Mouse (Mus musculus): Measurements from ENCODE around the gene Zfp213. TPM values are rescaled to one million over a fixed set of nuclear protein-coding genes. Genes with fewer than 3 reads are reported as not detected.

Zfp213 gene
- polyA plus RNA-seq, 1 experiment: 14.0 TPM

- no peak for DNase-seq
- TF ChIP-seq POLR2A (IDR thresholded peaks at IDR 0.05; ENCODE audit: borderline replicate concordance, extremely low read depth, low read depth, low read length) (no peak), CTCF (IDR thresholded peaks at IDR 0.05; ENCODE audit: insufficient read depth, low read length) (no peak)
- Histone ChIP-seq H3K4me3 (replicated peaks; ENCODE audit: extremely low read depth, low read depth, low read length) (no peak overlapping the region), H3K4me1 (ENCODE audit: control insufficient read depth, insufficient read depth, low read length) (peaks cover 8% of the 10 kb centered on the region)
- WGBS: 56% methylated on average over 11 of the region's 11 CpGs
Observed at GRCm38 (mm10) chr17:23547681-23548443, 16.2 kb downstream of the Zfp213 start.

GRCm38 (mm10) chr17:23546702-23547505 is 17.1 kb downstream of the Zfp213 start:
- peak; percentile 90 for DNase-seq
- Histone ChIP-seq H3K4me3 (replicated peaks; ENCODE audit: extremely low read depth, low read depth, low read length) (peak overlapping the region; percentile 99), H3K4me1 (ENCODE audit: control insufficient read depth, insufficient read depth, low read length) (peaks cover 8% of the 10 kb centered on the region)
- WGBS: under 1% methylated on average over 42 of the region's 42 CpGs
- TF ChIP-seq POLR2A (IDR thresholded peaks at IDR 0.05; ENCODE audit: borderline replicate concordance, extremely low read depth, low read depth, low read length) (0 out of 2 replicates have a peak, but pooled peaks have one; percentile 14), CTCF (IDR thresholded peaks at IDR 0.05; ENCODE audit: insufficient read depth, low read length) (no peak)

- TF ChIP-seq POLR2A (IDR thresholded peaks at IDR 0.05; ENCODE audit: borderline replicate concordance, extremely low read depth, low read depth, low read length) (no peak), CTCF (IDR thresholded peaks at IDR 0.05; ENCODE audit: insufficient read depth, low read length) (no peak)
- peak; percentile 80 for DNase-seq
- under 1% methylated on average over 20 of the region's 20 CpGs for WGBS
- H3K4me3 ChIP-seq (replicated peaks; ENCODE audit: extremely low read depth, low read depth, low read length): peak overlapping the region; percentile 99
- peaks cover 8% of the 10 kb centered on the region for H3K4me1 ChIP-seq (ENCODE audit: control insufficient read depth, insufficient read depth, low read length)
Observed at GRCm38 (mm10) chr17:23546333-23546701, 17.7 kb downstream of the Zfp213 start.

- Histone ChIP-seq H3K4me3 (replicated peaks; ENCODE audit: extremely low read depth, low read depth, low read length) (no peak overlapping the region), H3K4me1 (ENCODE audit: control insufficient read depth, insufficient read depth, low read length) (0 out of 2 replicates have a peak, but pooled peaks cover 4% of the 10 kb centered on the region)
- TF ChIP-seq CTCF (IDR thresholded peaks at IDR 0.05; ENCODE audit: insufficient read depth, low read length) (no peak), POLR2A (IDR thresholded peaks at IDR 0.05; ENCODE audit: borderline replicate concordance, extremely low read depth, low read depth, low read length) (no peak)
- DNase-seq: no peak
- 39% methylated on average over 6 of the region's 6 CpGs for WGBS
Observed at GRCm38 (mm10) chr17:23545841-23546240, 18.2 kb downstream of the Zfp213 start.

- peak; percentile 3 for DNase-seq
- Histone ChIP-seq H3K4me1 (ENCODE audit: control insufficient read depth, insufficient read depth, low read length) (0 out of 2 replicates have a peak, but pooled peaks cover 4% of the 10 kb centered on the region), H3K4me3 (replicated peaks; ENCODE audit: extremely low read depth, low read depth, low read length) (no peak overlapping the region)
- TF ChIP-seq POLR2A (IDR thresholded peaks at IDR 0.05; ENCODE audit: borderline replicate concordance, extremely low read depth, low read depth, low read length) (no peak), CTCF (IDR thresholded peaks at IDR 0.05; ENCODE audit: insufficient read depth, low read length) (no peak)
- WGBS: 90% methylated on average over 1 of the region's 1 CpGs
Observed at GRCm38 (mm10) chr17:23544766-23545165, 19.3 kb downstream of the Zfp213 start.

- no peak for DNase-seq
- TF ChIP-seq CTCF (IDR thresholded peaks at IDR 0.05; ENCODE audit: insufficient read depth, low read length) (no peak), POLR2A (IDR thresholded peaks at IDR 0.05; ENCODE audit: borderline replicate concordance, extremely low read depth, low read depth, low read length) (no peak)
- 66% methylated on average over 4 of the region's 4 CpGs for WGBS
- Histone ChIP-seq H3K4me3 (replicated peaks; ENCODE audit: extremely low read depth, low read depth, low read length) (no peak overlapping the region), H3K4me1 (ENCODE audit: control insufficient read depth, insufficient read depth, low read length) (0 out of 2 replicates have a peak, but pooled peaks cover 4% of the 10 kb centered on the region)
Observed at GRCm38 (mm10) chr17:23543983-23544382, 20.1 kb downstream of the Zfp213 start.

GRCm38 (mm10) chr17:23543325-23543724 is 20.7 kb downstream of the Zfp213 start:
- 0 out of 2 replicates have a peak, but pooled peaks cover 4% of the 10 kb centered on the region for H3K4me1 ChIP-seq (ENCODE audit: control insufficient read depth, insufficient read depth, low read length)
- TF ChIP-seq POLR2A (IDR thresholded peaks at IDR 0.05; ENCODE audit: borderline replicate concordance, extremely low read depth, low read depth, low read length): no peak
- TF ChIP-seq CTCF (IDR thresholded peaks at IDR 0.05; ENCODE audit: insufficient read depth, low read length): no peak
- DNase-seq: no peak
- no peak overlapping the region for H3K4me3 ChIP-seq (replicated peaks; ENCODE audit: extremely low read depth, low read depth, low read length)
- WGBS: 22% methylated on average over 5 of the region's 5 CpGs

GRCm38 (mm10) chr17:23542835-23543234 is 21.2 kb downstream of the Zfp213 start:
- WGBS: 36% methylated on average over 4 of the region's 4 CpGs
- TF ChIP-seq POLR2A (IDR thresholded peaks at IDR 0.05; ENCODE audit: borderline replicate concordance, extremely low read depth, low read depth, low read length): no peak
- H3K4me1 ChIP-seq (ENCODE audit: control insufficient read depth, insufficient read depth, low read length): peaks cover 6% of the 10 kb centered on the region
- no peak overlapping the region for H3K4me3 ChIP-seq (replicated peaks; ENCODE audit: extremely low read depth, low read depth, low read length)
- DNase-seq: no peak

- peak; percentile 7 for DNase-seq
- WGBS: 32% methylated on average over 12 of the region's 12 CpGs
- peaks cover 8% of the 10 kb centered on the region for H3K4me1 ChIP-seq (ENCODE audit: control insufficient read depth, insufficient read depth, low read length)
- no peak overlapping the region for H3K4me3 ChIP-seq (replicated peaks; ENCODE audit: extremely low read depth, low read depth, low read length)
- TF ChIP-seq CTCF (IDR thresholded peaks at IDR 0.05; ENCODE audit: insufficient read depth, low read length) (no peak), POLR2A (IDR thresholded peaks at IDR 0.05; ENCODE audit: borderline replicate concordance, extremely low read depth, low read depth, low read length) (no peak)
Observed at GRCm38 (mm10) chr17:23542004-23542720, 21.9 kb downstream of the Zfp213 start.

Data from lung, adult 2 months (tissue).